Mouse (Mus musculus): Measurements from ENCODE around the gene Bmpr2. TPM values are rescaled to one million over a fixed set of nuclear protein-coding genes. Genes with fewer than 3 reads are reported as not detected.

Bmpr2 gene
- polyA plus RNA-seq, 1 experiment from 2014 or later = 12.7 TPM

GRCm38 (mm10) chr1:59812782-59813181, 49.6 kb downstream of the Bmpr2 start:
- 85% methylated on average over 4 of the region's 4 CpGs for WGBS (ENCODE audit: insufficient replicate concordance)

GRCm38 (mm10) chr1:59825421-59825820, 62.2 kb downstream of the Bmpr2 start:
- Histone ChIP-seq H3K9me3 (replicated peaks; ENCODE audit: control insufficient read depth, low read length) (no peaks in the 10 kb centered on the region), H3K4me3 (ENCODE audit: low read depth, low read length) (no peak overlapping the region), H3K9ac (ENCODE audit: low read depth, low read length) (no peak overlapping the region), H3K27me3 (ENCODE audit: control insufficient read depth, insufficient read depth, low read length) (no peaks in the 10 kb centered on the region), H3K27ac (ENCODE audit: low read depth, low read length) (no peak overlapping the region), H3K4me2 (no peak overlapping the region), H3K4me1 (ENCODE audit: control insufficient read depth, insufficient read depth, low read length) (no peaks in the 10 kb centered on the region), H3K36me3 (ENCODE audit: control insufficient read depth, insufficient read depth, low read length) (peaks cover 2% of the 10 kb centered on the region; the same call in 1 of the 2 replicates)
- no peak for ATAC-seq (replicated peaks; ENCODE audit: insufficient number of reproducible peaks, low FRiP score, low TSS enrichment)

More at GRCm38 (mm10) chr1:59812782-59813181, 49.6 kb downstream of the Bmpr2 start:
- Histone ChIP-seq H3K9ac (ENCODE audit: low read depth, low read length) (no peak overlapping the region), H3K4me3 (ENCODE audit: low read depth, low read length) (no peak overlapping the region), H3K27ac (ENCODE audit: low read depth, low read length) (no peak overlapping the region), H3K4me2 (no peak overlapping the region), H3K27me3 (ENCODE audit: control insufficient read depth, insufficient read depth, low read length) (no peaks in the 10 kb centered on the region), H3K9me3 (replicated peaks; ENCODE audit: control insufficient read depth, low read length) (no peaks in the 10 kb centered on the region), H3K36me3 (ENCODE audit: control insufficient read depth, insufficient read depth, low read length) (peaks cover 16% of the 10 kb centered on the region; the same call in 1 of the 2 replicates), H3K4me1 (ENCODE audit: control insufficient read depth, insufficient read depth, low read length) (no peaks in the 10 kb centered on the region)
- no peak for ATAC-seq (replicated peaks; ENCODE audit: insufficient number of reproducible peaks, low FRiP score, low TSS enrichment)

- no peaks in the 10 kb centered on the region for H3K4me1 ChIP-seq (ENCODE audit: control insufficient read depth, insufficient read depth, low read length)
- no peak overlapping the region for H3K4me3 ChIP-seq (ENCODE audit: low read depth, low read length)
- 81% methylated on average over 8 of the region's 8 CpGs for WGBS (ENCODE audit: insufficient replicate concordance)
- no peak overlapping the region for H3K27ac ChIP-seq (ENCODE audit: low read depth, low read length)
- ATAC-seq (replicated peaks; ENCODE audit: insufficient number of reproducible peaks, low FRiP score, low TSS enrichment) = no peak
- H3K36me3 ChIP-seq (ENCODE audit: control insufficient read depth, insufficient read depth, low read length) = peaks cover 2% of the 10 kb centered on the region; the same call in 1 of the 2 replicates
- H3K4me2 ChIP-seq = no peak overlapping the region
- no peaks in the 10 kb centered on the region for H3K27me3 ChIP-seq (ENCODE audit: control insufficient read depth, insufficient read depth, low read length)
- H3K9ac ChIP-seq (ENCODE audit: low read depth, low read length) = no peak overlapping the region
- H3K9me3 ChIP-seq (replicated peaks; ENCODE audit: control insufficient read depth, low read length) = no peaks in the 10 kb centered on the region
Observed at GRCm38 (mm10) chr1:59826583-59826982, 63.4 kb downstream of the Bmpr2 start.

GRCm38 (mm10) chr1:59829410-59829809, 66.2 kb downstream of the Bmpr2 start:
- 56% methylated on average over 2 of the region's 2 CpGs for WGBS (ENCODE audit: insufficient replicate concordance)
- H3K4me3 ChIP-seq (ENCODE audit: low read depth, low read length) = no peak overlapping the region
- ATAC-seq (replicated peaks; ENCODE audit: insufficient number of reproducible peaks, low FRiP score, low TSS enrichment) = no peak
- no peak overlapping the region for H3K27ac ChIP-seq (ENCODE audit: low read depth, low read length)
- H3K9me3 ChIP-seq (replicated peaks; ENCODE audit: control insufficient read depth, low read length) = no peaks in the 10 kb centered on the region
- no peak overlapping the region for H3K9ac ChIP-seq (ENCODE audit: low read depth, low read length)
- no peaks in the 10 kb centered on the region for H3K27me3 ChIP-seq (ENCODE audit: control insufficient read depth, insufficient read depth, low read length)
- H3K4me2 ChIP-seq = no peak overlapping the region
- H3K36me3 ChIP-seq (ENCODE audit: control insufficient read depth, insufficient read depth, low read length) = no peaks in the 10 kb centered on the region
- 0 out of 2 replicates have a peak, but pooled peaks cover 2% of the 10 kb centered on the region for H3K4me1 ChIP-seq (ENCODE audit: control insufficient read depth, insufficient read depth, low read length)

GRCm38 (mm10) chr1:59830194-59830593, 67.0 kb downstream of the Bmpr2 start:
- Histone ChIP-seq H3K4me3 (ENCODE audit: low read depth, low read length) (no peak overlapping the region), H3K9ac (ENCODE audit: low read depth, low read length) (no peak overlapping the region), H3K27ac (ENCODE audit: low read depth, low read length) (no peak overlapping the region), H3K9me3 (replicated peaks; ENCODE audit: control insufficient read depth, low read length) (no peaks in the 10 kb centered on the region), H3K36me3 (ENCODE audit: control insufficient read depth, insufficient read depth, low read length) (no peaks in the 10 kb centered on the region), H3K27me3 (ENCODE audit: control insufficient read depth, insufficient read depth, low read length) (no peaks in the 10 kb centered on the region), H3K4me2 (no peak overlapping the region), H3K4me1 (ENCODE audit: control insufficient read depth, insufficient read depth, low read length) (0 out of 2 replicates have a peak, but pooled peaks cover 2% of the 10 kb centered on the region)
- 52% methylated on average over 6 of the region's 6 CpGs for WGBS (ENCODE audit: insufficient replicate concordance)
- ATAC-seq (replicated peaks; ENCODE audit: insufficient number of reproducible peaks, low FRiP score, low TSS enrichment) = no peak

- no peak; the same call in 1 of the 2 replicates for ATAC-seq (replicated peaks; ENCODE audit: insufficient number of reproducible peaks, low FRiP score, low TSS enrichment)
- H3K9ac ChIP-seq (ENCODE audit: low read depth, low read length) = no peak overlapping the region
- H3K27ac ChIP-seq (ENCODE audit: low read depth, low read length) = no peak overlapping the region
Observed at GRCm38 (mm10) chr1:59833723-59834122, 70.5 kb downstream of the Bmpr2 start.

GRCm38 (mm10) chr1:59848327-59848726, 85.1 kb downstream of the Bmpr2 start:
- no peaks in the 10 kb centered on the region for H3K4me1 ChIP-seq (ENCODE audit: control insufficient read depth, insufficient read depth, low read length)
- H3K4me3 ChIP-seq (ENCODE audit: low read depth, low read length) = no peak overlapping the region
- ATAC-seq (replicated peaks; ENCODE audit: insufficient number of reproducible peaks, low FRiP score, low TSS enrichment) = no peak
- H3K27me3 ChIP-seq (ENCODE audit: control insufficient read depth, insufficient read depth, low read length) = no peaks in the 10 kb centered on the region
- H3K4me2 ChIP-seq = no peak overlapping the region
- H3K9ac ChIP-seq (ENCODE audit: low read depth, low read length) = no peak overlapping the region
- peaks cover 9% of the 10 kb centered on the region for H3K36me3 ChIP-seq (ENCODE audit: control insufficient read depth, insufficient read depth, low read length)
- WGBS (ENCODE audit: insufficient replicate concordance) = 77% methylated on average over 8 of the region's 8 CpGs
- H3K9me3 ChIP-seq (replicated peaks; ENCODE audit: control insufficient read depth, low read length) = no peaks in the 10 kb centered on the region
- H3K27ac ChIP-seq (ENCODE audit: low read depth, low read length) = no peak overlapping the region

More at GRCm38 (mm10) chr1:59833723-59834122, 70.5 kb downstream of the Bmpr2 start:
- Histone ChIP-seq H3K9me3 (replicated peaks; ENCODE audit: control insufficient read depth, low read length) (no peaks in the 10 kb centered on the region), H3K4me2 (no peak overlapping the region), H3K27me3 (ENCODE audit: control insufficient read depth, insufficient read depth, low read length) (no peaks in the 10 kb centered on the region), H3K4me1 (ENCODE audit: control insufficient read depth, insufficient read depth, low read length) (0 out of 2 replicates have a peak, but pooled peaks cover 2% of the 10 kb centered on the region), H3K4me3 (ENCODE audit: low read depth, low read length) (no peak overlapping the region), H3K36me3 (ENCODE audit: control insufficient read depth, insufficient read depth, low read length) (no peaks in the 10 kb centered on the region)
- WGBS (ENCODE audit: insufficient replicate concordance) = 4% methylated on average over 2 of the region's 2 CpGs

GRCm38 (mm10) chr1:59859046-59859445, 95.8 kb downstream of the Bmpr2 start:
- no peaks in the 10 kb centered on the region for H3K27me3 ChIP-seq (ENCODE audit: control insufficient read depth, insufficient read depth, low read length)
- H3K4me3 ChIP-seq (ENCODE audit: low read depth, low read length) = no peak overlapping the region
- no peak overlapping the region for H3K9ac ChIP-seq (ENCODE audit: low read depth, low read length)
- H3K4me1 ChIP-seq (ENCODE audit: control insufficient read depth, insufficient read depth, low read length) = no peaks in the 10 kb centered on the region
- no peak for ATAC-seq (replicated peaks; ENCODE audit: insufficient number of reproducible peaks, low FRiP score, low TSS enrichment)
- H3K4me2 ChIP-seq = no peak overlapping the region
- no peak overlapping the region for H3K27ac ChIP-seq (ENCODE audit: low read depth, low read length)
- WGBS (ENCODE audit: insufficient replicate concordance) = 93% methylated on average over 1 of the region's 1 CpGs
- H3K9me3 ChIP-seq (replicated peaks; ENCODE audit: control insufficient read depth, low read length) = no peaks in the 10 kb centered on the region
- H3K36me3 ChIP-seq (ENCODE audit: control insufficient read depth, insufficient read depth, low read length) = peaks cover 24% of the 10 kb centered on the region

- H3K9me3 ChIP-seq (replicated peaks; ENCODE audit: control insufficient read depth, low read length) = no peaks in the 10 kb centered on the region
- no peak overlapping the region for H3K4me3 ChIP-seq (ENCODE audit: low read depth, low read length)
- no peak overlapping the region for H3K9ac ChIP-seq (ENCODE audit: low read depth, low read length)
- no peak for ATAC-seq (replicated peaks; ENCODE audit: insufficient number of reproducible peaks, low FRiP score, low TSS enrichment)
- no peaks in the 10 kb centered on the region for H3K27me3 ChIP-seq (ENCODE audit: control insufficient read depth, insufficient read depth, low read length)
- H3K27ac ChIP-seq (ENCODE audit: low read depth, low read length) = no peak overlapping the region
- 59% methylated on average over 1 of the region's 1 CpGs for WGBS (ENCODE audit: insufficient replicate concordance)
- H3K36me3 ChIP-seq (ENCODE audit: control insufficient read depth, insufficient read depth, low read length) = peaks cover 21% of the 10 kb centered on the region
- no peak overlapping the region for H3K4me2 ChIP-seq
- H3K4me1 ChIP-seq (ENCODE audit: control insufficient read depth, insufficient read depth, low read length) = no peaks in the 10 kb centered on the region
Observed at GRCm38 (mm10) chr1:59862144-59862543, 98.9 kb downstream of the Bmpr2 start.

Measured in heart, embryonic 11.5 days (tissue).